Mouse (Mus musculus) embryonic facial prominence, embryonic 10.5 days (tissue): ENCODE measurements at regions not wholly inside any gene's neighbourhood (a gene's known extent, or its start where the extent isn't known, plus 50 kb on each side); places are given as distances from the start of the nearest gene placed in this dataset.

Experiments
- DNase-seq: peaks from one replicate; pipeline ENCODE4 v3.0.0-alpha.2; 2017; ENCODE audit warnings: low spot score
- H3K27ac ChIP-seq: fragments of 300-500 bp; sonication (generic); replicated peaks from 2 replicates; pipeline ENCODE4 v1.5.1; 2016; ENCODE audit warnings: mild to moderate bottlenecking
- H3K27me3 ChIP-seq: fragments of 300-500 bp; sonication (generic); replicated peaks from 2 replicates; pipeline ENCODE4 v1.6.1; 2016; ENCODE audit warnings: low read depth, mild to moderate bottlenecking; ENCODE audit not compliant: poor library complexity, severe bottlenecking
- H3K36me3 ChIP-seq: fragments of 300-500 bp; sonication (generic); replicated peaks from 2 replicates; pipeline ENCODE4 v1.6.1; 2016; ENCODE audit warnings: mild to moderate bottlenecking, moderate library complexity
- H3K4me1 ChIP-seq: fragments of 300-500 bp; sonication (generic); 2 replicates; pipeline ENCODE4 v1.6.1; 2016
- H3K4me3 ChIP-seq: fragments of 300-500 bp; sonication (generic); 2 replicates; pipeline ENCODE4 v1.5.1; 2016; ENCODE audit warnings: mild to moderate bottlenecking, moderate library complexity
- H3K9me3 ChIP-seq: fragments of 300-500 bp; sonication (generic); 2 replicates; pipeline ENCODE4 v1.6.1; 2016; ENCODE audit warnings: mild to moderate bottlenecking
- WGBS: fragments of 180-500 bp; shearing (Covaris S2); methylation state at CpG from one replicate; pipeline ENCODE4 v1.1.7; 2016; 5-methylcytosine and 5-hydroxymethylcytosine counted together

DNA sequence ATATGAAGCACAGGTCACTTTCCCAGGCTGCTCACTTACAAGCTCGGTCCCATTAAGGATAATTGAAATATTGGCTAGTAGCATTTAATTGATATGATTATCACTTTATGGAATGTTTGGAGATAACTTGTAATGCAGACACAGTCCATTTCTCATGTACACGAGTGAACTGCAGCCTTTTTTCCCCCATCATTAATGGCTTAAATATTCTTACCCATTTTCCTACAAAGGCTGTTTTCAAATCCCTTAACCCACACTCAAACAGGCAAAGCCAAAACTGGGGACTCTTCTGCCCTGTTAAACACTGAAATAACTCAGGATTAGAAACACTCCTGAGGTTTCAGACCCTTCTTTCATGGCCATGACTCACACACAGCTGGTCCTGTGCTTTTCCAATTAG lies 649.2 kb upstream of the Tenm3 start:
- no peak overlapping the region for H3K4me3 ChIP-seq
- no peaks in the 10 kb centered on the region for H3K27me3 ChIP-seq
- H3K9me3 ChIP-seq: no peaks in the 10 kb centered on the region
- no peaks in the 10 kb centered on the region for H3K4me1 ChIP-seq
- H3K36me3 ChIP-seq: no peaks in the 10 kb centered on the region
- H3K27ac ChIP-seq: no peak overlapping the region
- WGBS: 68% methylated on average over 2 of the region's 2 CpGs
- DNase-seq: no peak

DNA sequence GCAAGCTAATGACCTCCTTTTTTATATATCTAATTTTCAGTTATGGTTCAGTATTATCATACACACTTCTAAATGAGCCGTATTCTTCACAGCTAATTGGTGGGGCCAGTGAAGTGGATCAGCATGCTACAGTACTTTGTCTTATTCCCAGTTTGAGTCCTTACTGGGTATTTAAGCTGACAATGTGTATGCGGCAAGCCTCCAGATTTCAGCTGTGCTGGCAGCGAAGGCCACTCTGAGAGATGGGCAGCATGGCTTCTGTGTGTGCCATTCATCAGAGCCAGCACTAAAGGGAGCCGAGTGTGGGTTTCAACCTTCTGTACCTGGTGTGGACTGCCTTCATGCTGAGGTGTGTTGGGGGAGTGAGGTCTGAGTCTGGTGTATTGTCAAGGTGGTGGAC lies 641.5 kb upstream of the Tenm3 start:
- no peak for DNase-seq
- no peak overlapping the region for H3K27ac ChIP-seq
- WGBS: 84% methylated on average over 4 of the region's 4 CpGs
- no peak overlapping the region for H3K4me3 ChIP-seq
- H3K36me3 ChIP-seq: no peaks in the 10 kb centered on the region
- no peaks in the 10 kb centered on the region for H3K9me3 ChIP-seq
- no peaks in the 10 kb centered on the region for H3K27me3 ChIP-seq
- no peaks in the 10 kb centered on the region for H3K4me1 ChIP-seq

DNA sequence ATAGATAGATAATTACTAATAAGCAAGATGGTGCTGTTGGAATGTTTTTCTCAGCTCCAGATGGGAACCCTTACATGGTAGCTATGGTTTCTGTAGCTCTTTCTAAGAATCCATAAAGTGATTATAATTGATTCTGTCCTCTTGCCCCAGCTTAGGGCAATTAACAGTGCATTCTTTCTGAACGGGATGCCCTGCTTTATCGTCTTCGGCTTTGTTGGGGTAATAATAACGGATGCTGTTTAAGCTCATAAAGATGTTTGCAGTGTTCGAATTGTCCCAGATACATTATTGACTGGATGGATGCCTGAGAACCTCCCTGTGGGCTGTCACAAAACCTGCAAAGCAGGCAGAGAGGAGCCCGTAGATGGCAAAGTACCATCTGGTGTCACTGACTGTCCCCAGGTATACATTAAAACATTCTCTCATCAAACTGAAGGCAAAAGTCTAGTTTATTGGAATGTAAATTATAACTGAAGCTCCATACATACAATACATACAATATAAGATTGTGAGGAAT lies 637.8 kb upstream of the Tenm3 start:
- Histone ChIP-seq H3K36me3 (no peaks in the 10 kb centered on the region), H3K27me3 (no peaks in the 10 kb centered on the region), H3K27ac (no peak overlapping the region), H3K9me3 (no peaks in the 10 kb centered on the region), H3K4me3 (no peak overlapping the region), H3K4me1 (no peaks in the 10 kb centered on the region)
- no peak for DNase-seq
- WGBS: 77% methylated on average over 6 of the region's 6 CpGs

DNA sequence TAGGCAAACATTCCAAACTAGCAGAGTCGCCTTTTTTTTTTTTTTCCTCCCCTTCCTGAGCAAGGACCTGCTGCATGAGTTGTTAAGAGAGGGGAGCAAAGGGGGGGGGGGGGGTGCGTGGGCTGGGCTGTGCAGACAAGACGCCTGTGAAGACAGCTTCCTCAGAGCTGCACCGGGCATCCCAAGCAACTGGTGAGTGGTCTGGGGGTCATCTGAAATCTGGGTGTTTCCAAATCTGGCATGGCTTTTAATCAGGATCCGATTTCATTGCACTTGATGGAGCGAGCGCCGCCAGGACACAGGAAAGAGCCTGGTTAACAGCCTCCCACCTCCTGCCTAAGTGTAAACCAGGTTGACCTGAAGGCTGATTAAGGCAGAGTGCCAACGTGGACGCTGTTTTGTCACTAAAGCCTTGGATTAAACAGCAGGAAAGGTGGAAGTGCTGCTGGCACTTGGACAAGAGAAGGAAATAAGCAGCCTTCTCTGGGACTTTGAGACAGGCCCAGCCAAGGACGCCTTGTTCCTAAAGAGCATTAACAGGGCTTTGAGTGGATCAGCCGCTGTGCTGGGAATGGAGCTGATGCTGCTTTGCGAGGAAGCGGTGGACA lies 622.3 kb upstream of the Tenm3 start:
- Histone ChIP-seq H3K9me3 (no peaks in the 10 kb centered on the region), H3K4me3 (no peak overlapping the region), H3K27me3 (no peaks in the 10 kb centered on the region), H3K4me1 (peaks cover 25% of the 10 kb centered on the region), H3K36me3 (no peaks in the 10 kb centered on the region), H3K27ac (no peak overlapping the region)
- 37% methylated on average over 14 of the region's 14 CpGs for WGBS
- peak; percentile 17 for DNase-seq

DNA sequence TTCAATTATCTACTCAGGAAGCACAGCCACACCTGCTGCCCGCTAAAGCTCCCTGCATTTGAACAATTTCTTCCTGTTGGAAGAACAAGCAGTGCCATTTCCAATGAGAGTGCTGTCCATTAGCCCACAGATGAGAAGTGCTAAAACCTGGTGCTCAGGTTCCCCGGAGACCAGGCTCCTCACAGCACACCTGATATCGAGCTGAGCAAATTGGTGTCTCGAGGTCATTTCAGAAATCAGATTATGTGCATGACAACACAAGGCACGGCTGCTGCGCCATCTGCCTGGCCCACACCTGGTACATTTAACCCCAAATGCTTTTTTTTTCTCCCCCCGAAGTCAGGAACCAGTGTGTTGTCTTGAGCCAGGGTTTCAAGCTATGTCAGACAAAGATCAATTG lies 621.3 kb upstream of the Tenm3 start:
- Histone ChIP-seq H3K36me3 (no peaks in the 10 kb centered on the region), H3K9me3 (no peaks in the 10 kb centered on the region), H3K27ac (no peak overlapping the region), H3K4me1 (peaks cover 25% of the 10 kb centered on the region), H3K4me3 (no peak overlapping the region), H3K27me3 (no peaks in the 10 kb centered on the region)
- DNase-seq: peak; percentile 15
- WGBS: 64% methylated on average over 7 of the region's 7 CpGs

DNA sequence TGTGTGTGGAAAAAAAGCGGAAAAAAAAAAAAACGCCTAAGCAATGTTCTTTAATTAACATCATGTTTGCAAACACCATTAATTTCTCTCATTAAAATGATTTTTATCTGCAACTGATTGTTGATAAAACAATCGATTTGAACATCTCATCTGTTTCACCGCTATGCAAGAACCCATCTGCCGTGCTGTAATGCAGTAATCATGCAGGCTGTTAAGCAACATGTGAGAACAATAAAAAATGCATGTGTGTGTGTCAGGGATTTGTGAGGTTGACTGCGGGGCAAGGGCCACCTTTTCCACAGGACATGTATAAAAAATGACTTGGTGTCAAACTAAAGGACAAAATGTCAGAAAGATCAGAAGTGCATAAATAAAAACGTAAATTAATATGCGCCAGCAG lies 618.9 kb upstream of the Tenm3 start:
- peaks cover 25% of the 10 kb centered on the region for H3K4me1 ChIP-seq
- DNase-seq: no peak
- no peak overlapping the region for H3K4me3 ChIP-seq
- H3K27ac ChIP-seq: no peak overlapping the region
- 64% methylated on average over 8 of the region's 8 CpGs for WGBS
- no peaks in the 10 kb centered on the region for H3K27me3 ChIP-seq
- H3K9me3 ChIP-seq: no peaks in the 10 kb centered on the region
- no peaks in the 10 kb centered on the region for H3K36me3 ChIP-seq

DNA sequence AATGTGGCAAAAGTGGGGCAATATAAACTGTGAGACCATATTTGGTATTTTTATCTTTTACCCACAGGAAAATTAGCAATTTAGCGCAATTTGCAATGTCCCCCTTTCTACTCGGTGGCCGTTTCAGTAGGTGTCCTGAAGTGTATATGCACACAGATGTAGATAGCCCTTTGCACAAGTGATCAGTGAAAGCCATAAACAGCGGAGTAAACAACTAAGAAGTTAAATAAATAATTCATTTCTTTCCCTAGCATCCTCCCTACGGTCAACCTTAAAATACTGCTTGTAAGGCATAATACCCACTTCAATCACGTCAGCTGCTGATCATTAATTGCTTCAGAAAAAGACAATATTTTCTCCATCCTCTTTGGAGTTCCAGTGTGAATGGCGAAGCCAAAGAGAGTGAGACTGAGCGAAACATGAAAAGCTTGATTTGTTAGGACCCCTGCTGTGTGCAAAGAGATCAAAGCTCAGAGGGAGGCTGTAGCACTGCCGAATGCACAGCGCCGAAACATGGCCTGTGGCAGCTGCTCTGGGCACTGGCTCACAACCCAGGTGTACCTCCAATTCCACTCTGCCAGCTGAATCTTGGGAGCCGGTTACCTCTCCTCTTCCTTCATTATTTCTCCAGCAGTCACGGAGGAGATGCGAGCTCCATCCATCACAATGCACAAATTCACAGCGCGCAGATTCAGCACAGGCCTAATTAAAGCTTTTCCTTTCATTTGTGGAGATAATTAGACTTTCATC lies 618.1 kb upstream of the Tenm3 start:
- WGBS: 41% methylated on average over 16 of the region's 16 CpGs
- no peaks in the 10 kb centered on the region for H3K9me3 ChIP-seq
- no peak overlapping the region for H3K27ac ChIP-seq
- H3K27me3 ChIP-seq: no peaks in the 10 kb centered on the region
- H3K4me3 ChIP-seq: no peak overlapping the region
- DNase-seq: peak; percentile 37
- peaks cover 25% of the 10 kb centered on the region for H3K4me1 ChIP-seq
- no peaks in the 10 kb centered on the region for H3K36me3 ChIP-seq

DNA sequence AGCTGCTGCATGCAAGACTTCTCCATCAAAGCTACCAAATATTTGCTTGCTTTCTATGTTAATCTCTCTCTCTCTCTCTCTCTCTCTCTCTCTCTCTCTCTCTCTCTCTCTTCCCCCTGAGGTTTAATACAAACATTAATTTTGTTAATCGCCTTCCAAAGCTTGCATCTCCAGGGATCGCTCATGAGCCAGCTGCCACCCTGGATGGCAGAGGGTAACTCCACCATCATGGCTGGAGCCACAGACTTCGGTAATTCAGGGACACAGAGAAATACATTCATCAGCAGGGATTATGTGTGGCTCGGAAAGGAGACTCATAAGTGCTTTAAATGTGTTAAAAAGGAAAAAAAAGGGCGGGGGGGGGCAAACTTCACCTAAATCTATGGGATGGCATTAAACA lies 601.7 kb upstream of the Tenm3 start:
- Histone ChIP-seq H3K4me1 (0 out of 2 replicates have a peak, but pooled peaks cover 2% of the 10 kb centered on the region), H3K36me3 (no peaks in the 10 kb centered on the region), H3K9me3 (no peaks in the 10 kb centered on the region), H3K27ac (no peak overlapping the region), H3K4me3 (no peak overlapping the region), H3K27me3 (no peaks in the 10 kb centered on the region)
- no peak for DNase-seq
- WGBS: 71% methylated on average over 5 of the region's 5 CpGs

DNA sequence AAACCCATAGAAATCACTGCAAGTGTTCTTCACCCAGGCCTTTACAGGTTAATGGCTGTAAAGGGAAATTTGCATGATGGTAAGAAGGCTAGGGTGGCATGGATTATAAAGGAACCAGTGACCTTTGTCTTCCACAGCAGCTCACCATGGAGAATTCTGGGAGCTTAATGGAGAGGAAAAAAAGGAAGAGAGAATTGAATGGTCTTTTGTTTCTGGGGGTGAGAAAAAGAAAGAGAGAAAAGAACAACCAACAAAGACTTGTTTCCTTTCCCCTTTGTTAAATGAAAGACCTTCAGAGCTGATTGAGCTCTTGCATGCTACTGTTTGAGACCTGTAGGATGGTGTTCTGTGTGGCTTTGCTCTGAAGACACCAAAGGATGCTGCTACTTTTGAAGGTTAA lies 597.5 kb upstream of the Tenm3 start:
- Histone ChIP-seq H3K4me1 (0 out of 2 replicates have a peak, but pooled peaks cover 2% of the 10 kb centered on the region), H3K27me3 (no peaks in the 10 kb centered on the region), H3K36me3 (no peaks in the 10 kb centered on the region), H3K4me3 (no peak overlapping the region), H3K9me3 (no peaks in the 10 kb centered on the region), H3K27ac (no peak overlapping the region)
- DNase-seq: no peak

DNA sequence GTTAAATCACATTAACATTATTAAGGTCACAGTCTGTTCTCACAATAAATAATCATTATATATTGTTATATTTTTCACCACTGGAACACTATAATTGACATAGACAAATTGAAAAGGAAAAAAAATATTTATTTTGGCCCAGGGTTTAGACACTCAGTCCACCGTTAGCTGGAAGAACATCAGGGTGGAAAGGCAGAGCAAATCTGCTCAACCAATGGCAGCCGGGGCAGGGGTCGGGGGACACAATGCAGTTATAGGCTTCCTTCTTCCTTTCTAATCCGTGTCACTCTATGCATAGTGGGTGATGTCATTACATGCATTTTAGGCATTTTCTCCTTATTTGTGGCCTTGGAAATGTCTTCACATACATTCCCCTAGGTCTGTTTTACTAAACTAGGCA lies 552.8 kb upstream of the Tenm3 start:
- 0 out of 2 replicates have a peak, but pooled peaks cover 4% of the 10 kb centered on the region for H3K4me1 ChIP-seq
- H3K9me3 ChIP-seq: no peaks in the 10 kb centered on the region
- WGBS: 86% methylated on average over 4 of the region's 4 CpGs
- no peak overlapping the region for H3K27ac ChIP-seq
- H3K27me3 ChIP-seq: no peaks in the 10 kb centered on the region
- DNase-seq: no peak
- H3K36me3 ChIP-seq: no peaks in the 10 kb centered on the region
- H3K4me3 ChIP-seq: no peak overlapping the region

DNA sequence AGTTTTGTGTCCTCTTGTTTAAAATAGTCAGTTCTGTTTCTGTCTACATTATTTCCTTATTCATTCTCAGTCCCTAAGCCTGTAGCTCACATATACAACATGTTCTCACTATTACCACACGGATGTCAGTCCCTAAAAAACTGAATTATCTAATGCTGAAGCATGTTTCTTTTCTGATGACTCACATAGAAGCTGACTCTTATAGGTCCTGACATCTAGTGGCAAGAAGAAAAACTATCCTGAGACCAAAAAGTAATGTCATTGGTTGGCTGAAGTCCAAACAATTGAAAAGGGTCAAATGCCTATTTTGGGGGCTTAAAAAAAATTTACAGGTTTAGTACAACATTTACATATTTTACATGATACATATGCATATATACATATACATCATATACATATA lies 551.3 kb upstream of the Tenm3 start:
- Histone ChIP-seq H3K36me3 (no peaks in the 10 kb centered on the region), H3K27me3 (no peaks in the 10 kb centered on the region), H3K4me1 (0 out of 2 replicates have a peak, but pooled peaks cover 4% of the 10 kb centered on the region), H3K4me3 (no peak overlapping the region), H3K27ac (no peak overlapping the region), H3K9me3 (no peaks in the 10 kb centered on the region)
- WGBS: 46% methylated on average over 1 of the region's 1 CpGs
- no peak for DNase-seq

DNA sequence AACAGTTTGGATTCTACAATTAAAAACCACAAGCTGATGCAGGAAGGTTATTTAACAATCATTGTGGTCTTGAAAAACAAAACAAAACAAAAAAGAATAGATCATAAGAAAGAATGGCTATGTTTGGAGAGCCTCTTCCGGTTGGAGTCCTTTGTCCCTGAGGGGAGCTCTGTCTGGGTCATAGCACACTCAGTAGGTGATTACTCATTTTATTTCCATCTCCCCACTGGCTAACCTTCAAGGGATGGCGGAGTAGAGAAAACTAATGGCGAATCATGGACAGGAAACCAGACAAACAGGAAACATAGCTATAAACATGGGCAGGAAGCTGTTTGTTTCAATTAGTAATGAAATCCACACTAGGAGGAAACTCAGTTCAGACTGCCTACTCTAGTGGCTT lies 545.8 kb upstream of the Tenm3 start:
- WGBS: 56% methylated on average over 3 of the region's 3 CpGs
- Histone ChIP-seq H3K36me3 (no peaks in the 10 kb centered on the region), H3K27ac (no peak overlapping the region), H3K4me3 (no peak overlapping the region), H3K9me3 (no peaks in the 10 kb centered on the region), H3K4me1 (peaks cover 13% of the 10 kb centered on the region), H3K27me3 (no peaks in the 10 kb centered on the region)
- DNase-seq: no peak

DNA sequence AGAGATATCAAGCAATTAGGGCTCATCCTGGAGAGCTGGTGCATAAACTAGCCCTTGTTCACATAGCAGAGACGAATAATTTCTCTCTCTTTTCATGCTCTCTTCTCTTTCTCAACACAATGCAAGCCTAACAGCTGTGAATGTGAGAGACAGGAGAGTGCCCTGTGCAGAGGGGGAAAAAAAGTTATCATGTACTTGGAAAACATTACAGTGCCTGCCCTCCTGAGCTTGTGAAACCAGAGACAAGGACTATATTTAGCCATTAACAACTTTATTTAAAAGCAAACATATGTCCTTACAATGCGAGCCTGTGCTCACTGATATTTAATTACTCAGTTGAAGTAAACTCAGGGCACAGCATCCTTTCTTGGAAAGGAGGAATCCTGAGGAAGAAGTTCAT lies 543.8 kb upstream of the Tenm3 start:
- Histone ChIP-seq H3K9me3 (no peaks in the 10 kb centered on the region), H3K27ac (no peak overlapping the region), H3K4me3 (no peak overlapping the region), H3K4me1 (peaks cover 13% of the 10 kb centered on the region), H3K36me3 (no peaks in the 10 kb centered on the region), H3K27me3 (no peaks in the 10 kb centered on the region)
- 46% methylated on average over 2 of the region's 2 CpGs for WGBS
- DNase-seq: no peak
